Mouse (Mus musculus) liver, embryonic 14.5 days (tissue): ENCODE measurements around the gene Scnn1b. TPM values are rescaled to one million over a fixed set of nuclear protein-coding genes. Genes with fewer than 3 reads are reported as not detected.

Experiments
- ATAC-seq: fragments of 200-750 bp; cut with Nextera tagmentation; 2 replicates; pipeline ENCODE4 v1.8.0; 2017; ENCODE audit warnings: moderate number of reproducible peaks, mild to moderate bottlenecking, moderate library complexity; ENCODE audit not compliant: insufficient read depth
- DNase-seq, 3 experiments: peaks; one replicate each; pipeline ENCODE4 v3.0.0-alpha.2; 2012 to 2013; ENCODE audit warnings: low read depth in 3 of 3, low spot score in 3 of 3
- H3K27ac ChIP-seq: fragments of 300-500 bp; sonication (generic); 2 replicates; pipeline ENCODE4 v1.5.1; 2014; ENCODE audit warnings: moderate library complexity, mild to moderate bottlenecking, control low read depth, inconsistent platforms
- H3K27me3 ChIP-seq: fragments of 300-500 bp; sonication (generic); 2 replicates; pipeline ENCODE4 v1.6.1; 2014; ENCODE audit warnings: mild to moderate bottlenecking, low read length, moderate library complexity; ENCODE audit not compliant: control insufficient read depth, insufficient read depth
- H3K36me3 ChIP-seq: fragments of 300-500 bp; sonication (generic); replicated peaks from 2 replicates; pipeline ENCODE4 v1.6.1; 2014; ENCODE audit warnings: low read depth; ENCODE audit not compliant: control insufficient read depth, insufficient read depth
- H3K4me1 ChIP-seq, 2 experiments: fragments of 200-500 bp in 1 of 2; fragments of 300-500 bp in 1 of 2; sonication (generic) in 1 of 2; replicated peaks; 2 replicates each; pipeline ENCODE4 v1.6.1; 2012 to 2014; ENCODE audit warnings: antibody characterized with exemption in 1 of 2, inconsistent platforms in 1 of 2, low read length in 1 of 2; ENCODE audit not compliant: control insufficient read depth in 2 of 2, insufficient read depth in 2 of 2
- H3K4me2 ChIP-seq: fragments of 300-500 bp; sonication (generic); 2 replicates; pipeline ENCODE4 v1.6.1; 2014; ENCODE audit warnings: low read depth, mild to moderate bottlenecking, control low read depth, moderate library complexity
- H3K4me3 ChIP-seq, 2 experiments: fragments of 200-500 bp in 1 of 2; fragments of 300-500 bp in 1 of 2; sonication (generic) in 1 of 2; 2 replicates each; pipeline ENCODE4 v1.5.1; 2012 to 2014; ENCODE audit warnings: low read depth in 2 of 2, low read length in 2 of 2, mild to moderate bottlenecking in 2 of 2, control low read depth in 1 of 2, inconsistent platforms in 1 of 2, moderate library complexity in 1 of 2; ENCODE audit not compliant: insufficient read depth in 1 of 2
- H3K9ac ChIP-seq: fragments of 300-500 bp; sonication (generic); replicated peaks from 2 replicates; pipeline ENCODE4 v1.6.1; 2014; ENCODE audit warnings: mild to moderate bottlenecking, control low read depth, moderate library complexity
- H3K9me3 ChIP-seq: fragments of 300-500 bp; sonication (generic); 2 replicates; pipeline ENCODE4 v1.6.1; 2016; ENCODE audit warnings: low read length, mixed read lengths; ENCODE audit not compliant: control insufficient read depth
- CTCF ChIP-seq: IDR thresholded peaks from 2 replicates; pipeline ENCODE4 v1.5.1; 2016; ENCODE audit warnings: antibody characterized with exemption, low read depth, control low read depth
- EP300 ChIP-seq: IDR thresholded peaks from 2 replicates; pipeline ENCODE4 v1.6.1; 2016; ENCODE audit warnings: antibody characterized with exemption, low read depth
- WGBS: fragments of 180-500 bp; shearing (Covaris S2); extraction: QIAGEN DNeasy Blood & Tissue Kit; methylation state at CpG from one replicate; pipeline ENCODE4 v1.1.7; 2014; ENCODE audit not compliant: insufficient replicate concordance; 5-methylcytosine and 5-hydroxymethylcytosine counted together
- polyA plus RNA-seq, 2 experiments: library from polyadenylated mRNA; depleted of rRNA in 1 of 2; stranded (reverse) in 1 of 2; unstranded in 1 of 2; fragments of >200 nt; fragmentation: Nextera tagmentation in 1 of 2; extraction: Ambion mirVana in 1 of 2; gene quantifications; 2 replicates each; pipeline versions ENCODE4 v1.2.1 to v1.2.3; 2012 to 2014

Scnn1b gene
- polyA plus RNA-seq, 2 experiments = 0.01 TPM; not detected in 1

GRCm38 (mm10) chr7:121858939-121859338 is 5.9 kb upstream of the Scnn1b start:
- 61% methylated on average over 8 of the region's 8 CpGs for WGBS
- Histone ChIP-seq H3K4me3 (no peak overlapping the region), H3K27ac (no peak overlapping the region), H3K4me1 (no peaks in the 10 kb centered on the region), H3K9me3 (no peaks in the 10 kb centered on the region), H3K36me3 (no peaks in the 10 kb centered on the region), H3K4me2 (no peak overlapping the region), H3K27me3 (peaks cover under 1% of the 10 kb centered on the region; the same call in 1 of the 2 replicates), H3K9ac (no peak overlapping the region)
- no peak for ATAC-seq
- TF ChIP-seq CTCF = peak; percentile 38; the same call in 1 of the 2 replicates
- no peak for TF ChIP-seq EP300
- no peak for DNase-seq

GRCm38 (mm10) chr7:121871631-121872030 is 6.8 kb downstream of the Scnn1b start:
- 44% methylated on average over 2 of the region's 3 CpGs for WGBS
- no peak overlapping the region for H3K27ac ChIP-seq
- DNase-seq (no peak), ATAC-seq (no peak)
- no peaks in the 10 kb centered on the region for H3K4me1 ChIP-seq
- no peak overlapping the region for H3K9ac ChIP-seq
- TF ChIP-seq CTCF (no peak), EP300 (no peak)
- no peaks in the 10 kb centered on the region for H3K9me3 ChIP-seq
- H3K4me2 ChIP-seq = no peak overlapping the region
- H3K36me3 ChIP-seq = no peaks in the 10 kb centered on the region
- no peaks in the 10 kb centered on the region for H3K27me3 ChIP-seq
- no peak overlapping the region for H3K4me3 ChIP-seq

- Histone ChIP-seq H3K4me2 (no peak overlapping the region), H3K27ac (no peak overlapping the region), H3K9ac (no peak overlapping the region), H3K36me3 (no peaks in the 10 kb centered on the region), H3K4me3 (no peak overlapping the region), H3K27me3 (no peaks in the 10 kb centered on the region), H3K4me1 (no peaks in the 10 kb centered on the region), H3K9me3 (no peaks in the 10 kb centered on the region)
- TF ChIP-seq CTCF (no peak), EP300 (no peak)
- whole genome bisulfite sequencing = 42% methylated on average over 3 of the region's 3 CpGs
- DNase-seq = no peak
- ATAC-seq = no peak
Observed at GRCm38 (mm10) chr7:121873998-121874397, 9.2 kb downstream of the Scnn1b start.

GRCm38 (mm10) chr7:121874784-121875183 is 9.9 kb downstream of the Scnn1b start:
- no peak overlapping the region for H3K27ac ChIP-seq
- H3K9me3 ChIP-seq = no peaks in the 10 kb centered on the region
- WGBS = 71% methylated on average over 7 of the region's 7 CpGs
- DNase-seq (no peak), ATAC-seq (no peak)
- no peaks in the 10 kb centered on the region for H3K4me1 ChIP-seq
- TF ChIP-seq EP300 (no peak), CTCF (no peak)
- H3K27me3 ChIP-seq = no peaks in the 10 kb centered on the region
- no peak overlapping the region for H3K4me3 ChIP-seq
- no peak overlapping the region for H3K9ac ChIP-seq
- no peaks in the 10 kb centered on the region for H3K36me3 ChIP-seq
- H3K4me2 ChIP-seq = no peak overlapping the region

- no peak for TF ChIP-seq CTCF
- TF ChIP-seq EP300 = no peak
- Histone ChIP-seq H3K4me3 (no peak overlapping the region), H3K9me3 (no peaks in the 10 kb centered on the region), H3K27me3 (no peaks in the 10 kb centered on the region), H3K27ac (no peak overlapping the region), H3K36me3 (no peaks in the 10 kb centered on the region), H3K9ac (no peak overlapping the region), H3K4me1 (no peaks in the 10 kb centered on the region), H3K4me2 (no peak overlapping the region)
- DNase-seq (no peak), ATAC-seq (no peak)
- WGBS = 40% methylated on average over 4 of the region's 4 CpGs
Observed at GRCm38 (mm10) chr7:121880246-121880645, 15.4 kb downstream of the Scnn1b start.
